Mouse (Mus musculus): Measurements from ENCODE around the gene Tgm1. TPM values are rescaled to one million over a fixed set of nuclear protein-coding genes. Genes with fewer than 3 reads are reported as not detected.
"Not testable (repeated sequence)": the region's sequence is repeated elsewhere in the genome, so short reads cannot be mapped to it uniquely, and the experiment has no call there.

Tgm1 gene
- 1.1 and 1.3 TPM in 2 replicates for polyA plus RNA-seq (2015; fragmentation: Nextera tagmentation; extraction: Ambion mirVana)

DNA sequence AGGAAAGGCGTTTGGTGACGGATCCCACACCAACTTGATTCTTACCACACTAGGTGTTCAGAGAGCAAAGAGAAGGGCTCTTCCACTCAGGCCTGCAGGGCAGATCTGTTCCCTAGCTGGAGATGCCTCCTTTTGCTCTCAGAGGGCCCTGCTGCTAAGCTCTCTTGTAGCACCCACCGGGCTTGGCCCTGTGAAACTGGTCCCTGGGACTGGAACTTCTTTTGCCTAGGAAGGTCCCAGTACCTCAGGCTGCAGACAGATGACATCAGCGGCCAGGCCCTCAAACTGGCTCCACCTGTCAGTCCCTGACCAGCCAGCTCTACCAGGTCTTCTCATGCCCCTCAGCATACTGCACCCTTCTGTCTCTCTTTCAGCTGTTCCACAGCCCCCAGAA is at the start of gene Tgm1:
Tgm1 (minus strand) TSS at position 198 of the 394 bp plus-strand sequence.
- ATAC-seq, result no peak
- WGBS, result 21% methylated on average over 4 of the region's 4 CpGs
- TF ChIP-seq CTCF (IDR thresholded peaks at IDR 0.05; ENCODE audit: low read depth), result no peak
- Histone ChIP-seq H3K4me2 (replicated peaks; ENCODE audit: low read depth) (peak within 1 kb of the TSS; percentile 70), H3K27ac (ENCODE audit: low read depth, low read length) (no peak within 1 kb of the TSS), H3K9me3 (ENCODE audit: control insufficient read depth) (no peaks in the 10 kb centered on the region), H3K4me3 (ENCODE audit: low read depth, low read length) (peak within 1 kb of the TSS; percentile 29), H3K4me1 (replicated peaks; ENCODE audit: control insufficient read depth, insufficient read depth, low read length) (no peaks in the 10 kb centered on the region; the same call in 1 of the 2 replicates), H3K9ac (ENCODE audit: low read depth, low read length) (peak within 1 kb of the TSS; percentile 2; the same call in 1 of the 2 replicates), H3K36me3 (ENCODE audit: control insufficient read depth, insufficient read depth) (peaks cover 22% of the 10 kb centered on the region), H3K27me3 (replicated peaks; ENCODE audit: control insufficient read depth, insufficient read depth, low read length) (no peaks in the 10 kb centered on the region)

GRCm38 (mm10) chr14:55763166-55763565 is 49.4 kb upstream of the Tgm1 start:
- no peak for TF ChIP-seq CTCF (IDR thresholded peaks at IDR 0.05; ENCODE audit: low read depth)
- no peak overlapping the region for H3K9ac ChIP-seq (ENCODE audit: low read depth, low read length)
- no peaks in the 10 kb centered on the region for H3K9me3 ChIP-seq (ENCODE audit: control insufficient read depth)
- peaks cover 5% of the 10 kb centered on the region; the same call in 1 of the 2 replicates for H3K4me1 ChIP-seq (replicated peaks; ENCODE audit: control insufficient read depth, insufficient read depth, low read length)
- ATAC-seq, result no peak
- H3K4me2 ChIP-seq (replicated peaks; ENCODE audit: low read depth), result no peak overlapping the region
- H3K27ac ChIP-seq (ENCODE audit: low read depth, low read length), result no peak overlapping the region
- no peak overlapping the region for H3K4me3 ChIP-seq (ENCODE audit: low read depth, low read length)
- peaks cover 9% of the 10 kb centered on the region; the same call in 1 of the 2 replicates for H3K27me3 ChIP-seq (replicated peaks; ENCODE audit: control insufficient read depth, insufficient read depth, low read length)
- WGBS, result 59% methylated on average over 7 of the region's 7 CpGs
- no peaks in the 10 kb centered on the region for H3K36me3 ChIP-seq (ENCODE audit: control insufficient read depth, insufficient read depth)

DNA sequence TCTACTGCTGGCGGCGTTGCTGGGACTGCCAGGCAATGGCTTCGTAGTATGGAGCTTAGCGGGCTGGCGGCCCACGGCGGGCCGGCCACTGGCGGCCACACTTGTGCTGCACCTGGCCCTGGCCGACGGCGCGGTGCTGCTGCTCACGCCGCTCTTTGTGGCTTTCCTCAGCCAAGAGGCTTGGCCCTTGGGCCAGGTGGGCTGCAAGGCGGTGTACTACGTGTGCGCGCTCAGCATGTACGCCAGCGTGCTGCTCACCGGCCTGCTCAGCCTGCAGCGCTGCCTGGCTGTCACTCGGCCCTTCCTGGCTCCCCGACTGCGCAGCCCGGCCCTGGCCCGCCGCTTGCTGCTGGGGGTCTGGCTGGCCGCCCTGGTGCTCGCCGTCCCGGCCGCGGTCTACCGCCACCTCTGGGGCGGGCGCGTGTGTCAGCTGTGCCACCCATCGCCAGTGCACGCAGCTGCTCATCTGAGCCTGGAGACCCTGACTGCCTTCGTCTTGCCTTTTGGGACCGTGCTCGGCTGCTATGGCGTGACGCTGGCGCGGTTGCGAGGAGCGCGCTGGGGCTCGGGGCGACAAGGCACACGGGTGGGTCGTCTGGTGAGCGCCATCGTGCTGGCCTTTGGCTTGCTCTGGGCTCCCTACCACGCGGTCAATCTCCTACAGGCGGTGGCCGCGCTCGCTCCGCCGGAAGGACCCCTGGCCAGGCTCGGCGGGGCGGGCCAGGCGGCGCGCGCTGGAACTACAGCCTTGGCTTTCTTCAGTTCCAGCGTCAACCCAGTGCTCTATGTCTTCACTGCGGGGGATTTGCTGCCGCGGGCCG is 48.5 kb upstream of the Tgm1 start:
- peak overlapping the region; percentile 50 for H3K9ac ChIP-seq (ENCODE audit: low read depth, low read length)
- 1% methylated on average over 69 of the region's 77 CpGs for WGBS
- no peaks in the 10 kb centered on the region for H3K36me3 ChIP-seq (ENCODE audit: control insufficient read depth, insufficient read depth)
- H3K27me3 ChIP-seq (replicated peaks; ENCODE audit: control insufficient read depth, insufficient read depth, low read length), result peaks cover 9% of the 10 kb centered on the region; the same call in 1 of the 2 replicates
- H3K9me3 ChIP-seq (ENCODE audit: control insufficient read depth), result no peaks in the 10 kb centered on the region
- peak; percentile 52 for TF ChIP-seq CTCF (IDR thresholded peaks at IDR 0.05; ENCODE audit: low read depth)
- H3K4me2 ChIP-seq (replicated peaks; ENCODE audit: low read depth), result peak overlapping the region; percentile 89
- H3K27ac ChIP-seq (ENCODE audit: low read depth, low read length), result no peak overlapping the region
- no peak for ATAC-seq
- H3K4me3 ChIP-seq (ENCODE audit: low read depth, low read length), result peak overlapping the region; percentile 46
- peaks cover 3% of the 10 kb centered on the region; the same call in 1 of the 2 replicates for H3K4me1 ChIP-seq (replicated peaks; ENCODE audit: control insufficient read depth, insufficient read depth, low read length)

- WGBS, result 86% methylated on average over 6 of the region's 6 CpGs
- TF ChIP-seq CTCF (IDR thresholded peaks at IDR 0.05; ENCODE audit: low read depth), result no peak
- ATAC-seq, result no peak
- Histone ChIP-seq H3K27me3 (replicated peaks; ENCODE audit: control insufficient read depth, insufficient read depth, low read length) (peaks cover 9% of the 10 kb centered on the region; the same call in 1 of the 2 replicates), H3K4me3 (ENCODE audit: low read depth, low read length) (peak within 1 kb of the TSS; percentile 46), H3K36me3 (ENCODE audit: control insufficient read depth, insufficient read depth) (peaks cover 5% of the 10 kb centered on the region; the same call in 1 of the 2 replicates), H3K27ac (ENCODE audit: low read depth, low read length) (no peak within 1 kb of the TSS), H3K9ac (ENCODE audit: low read depth, low read length) (peak within 1 kb of the TSS; percentile 50), H3K4me2 (replicated peaks; ENCODE audit: low read depth) (peak within 1 kb of the TSS; percentile 89), H3K4me1 (replicated peaks; ENCODE audit: control insufficient read depth, insufficient read depth, low read length) (peaks cover 3% of the 10 kb centered on the region; the same call in 1 of the 2 replicates), H3K9me3 (ENCODE audit: control insufficient read depth) (no peaks in the 10 kb centered on the region)
Observed at GRCm38 (mm10) chr14:55761163-55761562, 47.4 kb upstream of the Tgm1 start, which contains the start of gene Ltb4r2. Gene Ltb4r2, plus strand, starts transcription at chr14:55761428.

DNA sequence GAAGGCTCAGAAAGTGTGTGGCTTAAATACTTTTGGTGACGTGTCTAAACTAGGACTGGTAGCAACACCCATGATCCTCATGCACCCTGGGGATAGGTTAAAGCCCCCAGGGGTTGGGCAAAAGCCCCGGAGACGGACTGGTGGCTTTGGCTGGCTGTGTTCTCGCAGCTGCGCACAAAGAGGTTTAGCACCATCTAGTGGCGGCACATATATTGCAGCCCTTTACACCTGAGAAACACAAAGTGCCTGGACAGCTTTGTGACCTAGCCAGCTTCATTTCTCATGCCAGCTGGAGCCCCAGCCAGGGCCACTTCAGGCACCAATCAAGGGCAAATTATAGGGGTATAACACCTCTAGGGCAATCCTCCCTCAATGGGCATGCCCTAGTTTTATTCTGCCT is 46.4 kb upstream of the Tgm1 start:
- peaks cover 15% of the 10 kb centered on the region for H3K36me3 ChIP-seq (ENCODE audit: control insufficient read depth, insufficient read depth)
- peak; percentile 83 for TF ChIP-seq CTCF (IDR thresholded peaks at IDR 0.05; ENCODE audit: low read depth)
- not testable (repeated sequence) for ATAC-seq; H3K9ac ChIP-seq (ENCODE audit: low read depth, low read length); H3K4me1 ChIP-seq (replicated peaks; ENCODE audit: control insufficient read depth, insufficient read depth, low read length); H3K9me3 ChIP-seq (ENCODE audit: control insufficient read depth); H3K27me3 ChIP-seq (replicated peaks; ENCODE audit: control insufficient read depth, insufficient read depth, low read length)
- H3K27ac ChIP-seq (ENCODE audit: low read depth, low read length), result peak overlapping the region; percentile 41; the same call in 1 of the 2 replicates
- H3K4me2 ChIP-seq (replicated peaks; ENCODE audit: low read depth), result peak overlapping the region; percentile 59
- peak overlapping the region; percentile 17; the same call in 1 of the 2 replicates for H3K4me3 ChIP-seq (ENCODE audit: low read depth, low read length)
- WGBS, result under 1% methylated on average over 5 of the region's 6 CpGs

- Histone ChIP-seq H3K27ac (ENCODE audit: low read depth, low read length) (peak within 1 kb of the TSS; percentile 91), H3K4me3 (ENCODE audit: low read depth, low read length) (peak within 1 kb of the TSS; percentile 36), H3K4me1 (replicated peaks; ENCODE audit: control insufficient read depth, insufficient read depth, low read length) (peaks cover 3% of the 10 kb centered on the region; the same call in 1 of the 2 replicates), H3K4me2 (replicated peaks; ENCODE audit: low read depth) (peak within 1 kb of the TSS; percentile 59), H3K9me3 (ENCODE audit: control insufficient read depth) (no peaks in the 10 kb centered on the region), H3K9ac (ENCODE audit: low read depth, low read length) (peak within 1 kb of the TSS; percentile 40), H3K27me3 (replicated peaks; ENCODE audit: control insufficient read depth, insufficient read depth, low read length) (peaks cover 4% of the 10 kb centered on the region; the same call in 1 of the 2 replicates), H3K36me3 (ENCODE audit: control insufficient read depth, insufficient read depth) (peaks cover 33% of the 10 kb centered on the region)
- ATAC-seq, result peak; percentile 82
- TF ChIP-seq CTCF (IDR thresholded peaks at IDR 0.05; ENCODE audit: low read depth), result peak; percentile 89
- 8% methylated on average over 8 of the region's 8 CpGs for WGBS
Observed at GRCm38 (mm10) chr14:55758363-55758784, 44.6 kb upstream of the Tgm1 start, which contains the start of gene Cideb. Gene Cideb, minus strand, starts transcription at chr14:55758458.
